Mouse (Mus musculus): ENCODE measurements around the gene Chst13. TPM values are rescaled to one million over a fixed set of nuclear protein-coding genes. Genes with fewer than 3 reads are reported as not detected.

Gene Chst13
- total RNA-seq, 2 experiments from 2014 or later: not detected

- peak; percentile 26 for DNase-seq
These were observed 5.4 kb downstream of the Chst13 start for GRCm38 (mm10) chr6:90319475-90320191.

- no peak for DNase-seq
These were observed 6.0 kb downstream of the Chst13 start for GRCm38 (mm10) chr6:90319019-90319418.

GRCm38 (mm10) chr6:90317510-90318258 is 7.3 kb downstream of the Chst13 start:
- DNase-seq: no peak

- no peak for DNase-seq
These were observed 9.0 kb downstream of the Chst13 start for GRCm38 (mm10) chr6:90315961-90316360.

GRCm38 (mm10) chr6:90308839-90309778 is 15.9 kb downstream of the Chst13 start:
- peak; percentile 2 for DNase-seq

GRCm38 (mm10) chr6:90306315-90306975 is 18.5 kb downstream of the Chst13 start:
- DNase-seq: no peak

- DNase-seq: no peak
These were observed 24.1 kb downstream of the Chst13 start, which contains the start of gene BC048671 for GRCm38 (mm10) chr6:90300919-90301318. TSS of gene BC048671 (plus strand) at chr6:90301219.

GRCm38 (mm10) chr6:90288265-90288664 is 36.7 kb downstream of the Chst13 start:
- DNase-seq: peak; percentile 22

Other genes starting within 250 kb of the Chst13 start
- gene Vmn1r49, start 246.7 kb downstream of the Chst13 start, total RNA-seq (2021): not detected
- gene Vmn1r50, start 223.8 kb downstream of the Chst13 start, total RNA-seq (2021): not detected
- not detected for gene Vmn1r51, start 202.6 kb downstream of the Chst13 start, total RNA-seq (2021)
- gene Vmn1r52, start 150.4 kb downstream of the Chst13 start, total RNA-seq (2021): not detected
- gene V1ra8, start 122.4 kb downstream of the Chst13 start, total RNA-seq (2021): not detected
- not detected for gene Vmn1r53, start 100.7 kb downstream of the Chst13 start, total RNA-seq (2021)
- not detected for gene Vmn1r54, start 78.9 kb downstream of the Chst13 start, total RNA-seq (2021)
- gene BC048671, start 24.0 kb downstream of the Chst13 start, total RNA-seq (2021): not detected
- gene Uroc1, start 8.1 kb upstream of the Chst13 start, total RNA-seq (2021): not detected
- gene Zxdc, start 44.3 kb upstream of the Chst13 start, total RNA-seq (2021): 10 to 100 TPM; 17.4 to 18.6 TPM
- gene Cfap100, start 103.6 kb upstream of the Chst13 start, total RNA-seq (2021): not detected
- 10 to 100 TPM in 1 of 2 experiments, 1 to 10 TPM in 1; 9.7 to 11.6 TPM for gene Klf15, start 137.4 kb upstream of the Chst13 start, total RNA-seq (2021)
- gene Aldh1l1, start 161.2 kb upstream of the Chst13 start, total RNA-seq (2021): 1 to 10 TPM in 1 of 2 experiments, under 1 TPM in 1; 0.61 to 1.2 TPM